ENCODE assay signal across 15 mouse cellular contexts in the genomic region with DNA sequence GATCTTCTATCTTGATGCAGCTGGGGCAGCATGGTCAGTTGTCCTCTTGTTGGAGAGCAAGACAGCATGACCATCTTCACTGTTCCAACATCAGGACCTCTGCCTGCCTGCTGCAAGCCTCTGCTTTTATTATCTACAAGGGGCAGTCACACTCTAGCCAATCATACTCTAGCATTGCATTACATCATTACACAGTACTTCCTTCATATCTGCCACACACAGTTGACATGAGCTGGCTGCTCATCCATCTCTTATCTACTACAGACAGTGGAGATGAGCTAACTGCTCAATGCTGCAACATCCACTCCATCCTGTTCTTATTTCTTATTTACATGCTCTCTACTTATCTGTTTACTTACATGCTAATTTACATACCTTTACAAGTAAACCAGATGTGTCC. TPM values are rescaled to one million over a fixed set of nuclear protein-coding genes. Genes with fewer than 3 reads are reported as not detected.
DNase-seq lines count a peak whose midpoint lies in the region; ATAC-seq and TF ChIP-seq lines count a peak whose summit lies in the region.
"Had no signal": no experiment of that assay in that cellular context is flagged by ENCODE, and none has a peak within 500 bp of the region (broad histone marks: within the 10 kb centered on the region; RNA-seq: fewer than 3 reads in every experiment).

No protein-coding gene starts in this region.

- H3K4me3 ChIP-seq in heart, adult 2 months = no peak overlapping the region
- H3K4me3 ChIP-seq in bone marrow, adult 2 months (replicated peaks; ENCODE audit: control insufficient read depth, low read depth, low read length) = peak overlapping the region; percentile 76
- no peak overlapping the region for H3K4me3 ChIP-seq in forebrain, postnatal 0 days (ENCODE audit: low read depth, low read length)
- H3K4me3 ChIP-seq: hindbrain, embryonic 12.5 days; neural tube, embryonic 13.5 days had no signal

- no peak overlapping the region for H3K4me2 ChIP-seq in forebrain, postnatal 0 days (ENCODE audit: low read depth)
- H3K4me2 ChIP-seq: hindbrain, embryonic 12.5 days; neural tube, embryonic 13.5 days had no signal

- peak; percentile 100 for ATAC-seq in megakaryocyte progenitor cell, adult 5-6 weeks (replicated peaks; ENCODE audit: poor library complexity)
- no peak for ATAC-seq in forebrain, postnatal 0 days

- no peak for TF ChIP-seq CTCF in heart, adult 2 months (IDR thresholded peaks at IDR 0.05)
- no peak for TF ChIP-seq CTCF in bone marrow, adult 2 months (IDR thresholded peaks at IDR 0.05; ENCODE audit: control insufficient read depth, insufficient read depth, low read length)
- no peak for TF ChIP-seq CTCF in forebrain, postnatal 0 days (IDR thresholded peaks at IDR 0.05; ENCODE audit: low read depth)

- H3K9me3 ChIP-seq in forebrain, postnatal 0 days (ENCODE audit: low read length) = no peaks in the 10 kb centered on the region
- H3K9me3 ChIP-seq: hindbrain, embryonic 12.5 days; neural tube, embryonic 13.5 days had no signal

- no peak for TF ChIP-seq EP300 in heart, adult 2 months (IDR thresholded peaks at IDR 0.05; ENCODE audit: insufficient read depth, low read depth, low read length)

- TF ChIP-seq POLR2A in heart, adult 2 months (IDR thresholded peaks at IDR 0.05; ENCODE audit: insufficient read depth, low read depth, low read length) = no peak
- TF ChIP-seq POLR2A in bone marrow, adult 2 months (IDR thresholded peaks at IDR 0.05; ENCODE audit: borderline replicate concordance, control insufficient read depth, low read depth, low read length) = no peak

- H3K36me3 ChIP-seq in heart, adult 2 months (ENCODE audit: control insufficient read depth, insufficient read depth, low read length) = no peaks in the 10 kb centered on the region
- no peaks in the 10 kb centered on the region for H3K36me3 ChIP-seq in forebrain, postnatal 0 days (ENCODE audit: insufficient read depth)
- H3K36me3 ChIP-seq: hindbrain, embryonic 12.5 days; neural tube, embryonic 13.5 days had no signal

- no peak overlapping the region for H3K27ac ChIP-seq in heart, adult 2 months
- peak overlapping the region; percentile 45 for H3K27ac ChIP-seq in bone marrow, adult 2 months (ENCODE audit: control insufficient read depth, insufficient read depth, low read depth, low read length, poor library complexity)
- no peak overlapping the region for H3K27ac ChIP-seq in forebrain, postnatal 0 days (ENCODE audit: low read depth, low read length)
- H3K27ac ChIP-seq: hindbrain, embryonic 12.5 days; macrophage; neural tube, embryonic 13.5 days had no signal

- H3K79me2 ChIP-seq in heart, adult 2 months (replicated peaks; ENCODE audit: control insufficient read depth, insufficient read depth, low read length) = no peaks in the 10 kb centered on the region

- DNase-seq in heart, adult 11 months = peak; percentile 37
- no peak for DNase-seq in heart, adult 2 months
- DNase-seq in liver = peak; percentile 66
- no peak for DNase-seq in forebrain, postnatal 0 days
- DNase-seq in frontal cortex, adult 2 months (ENCODE audit: extremely low spot score in 1 of 2, low spot score in 1 of 2) = no peak
- no peak for DNase-seq in thymus, postnatal 0 days (ENCODE audit: low spot score)
- DNase-seq: adrenal gland, postnatal 10 days; cerebellum, adult 11-12 months; kidney, adult 8-10 months; thymus, postnatal 36 days had no signal

- no peaks in the 10 kb centered on the region for H3K4me1 ChIP-seq in heart, adult 2 months (ENCODE audit: control insufficient read depth, insufficient read depth, low read length)
- H3K4me1 ChIP-seq in bone marrow, adult 2 months (ENCODE audit: control insufficient read depth, insufficient read depth, low read length) = no peaks in the 10 kb centered on the region
- H3K4me1 ChIP-seq in forebrain, postnatal 0 days (ENCODE audit: insufficient read depth) = no peaks in the 10 kb centered on the region
- H3K4me1 ChIP-seq: hindbrain, embryonic 12.5 days; neural tube, embryonic 13.5 days had no signal

- no peaks in the 10 kb centered on the region for H3K27me3 ChIP-seq in heart, adult 2 months (ENCODE audit: control insufficient read depth, insufficient read depth, low read length)
- H3K27me3 ChIP-seq in forebrain, postnatal 0 days (ENCODE audit: insufficient read depth, low read length) = no peaks in the 10 kb centered on the region
- H3K27me3 ChIP-seq: hindbrain, embryonic 12.5 days; neural tube, embryonic 13.5 days had no signal

- intact Hi-C loops in heart, adult 2 months (cut with DNase I) = no loop called here

- H3K9ac ChIP-seq in heart, adult 2 months (ENCODE audit: low read depth, low read length) = no peak overlapping the region
- no peak overlapping the region for H3K9ac ChIP-seq in forebrain, postnatal 0 days
- H3K9ac ChIP-seq: hindbrain, embryonic 12.5 days; neural tube, embryonic 13.5 days had no signal

RNA-seq across cellular contexts. Expression of a gene that starts 28.7 kb away (rescaled TPM):
- 1 to 10 TPM; 1.1 to 2.3 TPM for total RNA-seq in heart, adult 2 months (2021)
- 1.6 and 1.9 TPM in 2 replicates for polyA plus RNA-seq in heart, adult 2 months (2012; rRNA removed)
- polyA plus RNA-seq in bone marrow, adult 2 months (2011; ENCODE audit: insufficient read depth, insufficient read length, low replicate concordance, missing spikeins) = 10.0 and 16.5 TPM in 2 replicates
- 29.2 and 31.6 TPM in 2 replicates for total RNA-seq in megakaryocyte progenitor cell, adult 5-6 weeks (2015)
- 20.8 and 30.2 TPM in 2 replicates for total RNA-seq in megakaryocyte progenitor cell, adult 5-6 weeks (2017)
- 5.0 and 6.4 TPM in 2 replicates for total RNA-seq in forebrain, postnatal 0 days (2014; rRNA removed)
- 1.7 and 2.0 TPM in 2 replicates for polyA plus RNA-seq in forebrain, postnatal 0 days (2015; fragmentation: Nextera tagmentation; extraction: Ambion mirVana)
- polyA plus RNA-seq in frontal cortex, adult 2 months (2012; rRNA removed) = 2.1 and 3.0 TPM in 2 replicates
- polyA plus RNA-seq in thymus, postnatal 0 days (2015; fragmentation: Nextera tagmentation; extraction: Ambion mirVana) = 10.4 and 11.4 TPM in 2 replicates

RNA-seq across cellular contexts. Expression of a gene that starts 43.2 kb away (rescaled TPM):
- 1 to 10 TPM; 5.2 to 6.1 TPM for total RNA-seq in heart, adult 2 months (2021)
- 3.0 and 5.6 TPM in 2 replicates for polyA plus RNA-seq in heart, adult 2 months (2012; rRNA removed)
- 5.1 and 8.8 TPM in 2 replicates for polyA plus RNA-seq in bone marrow, adult 2 months (2011; ENCODE audit: insufficient read depth, insufficient read length, low replicate concordance, missing spikeins)
- total RNA-seq in megakaryocyte progenitor cell, adult 5-6 weeks (2015) = 12.7 and 13.2 TPM in 2 replicates
- total RNA-seq in megakaryocyte progenitor cell, adult 5-6 weeks (2017) = 15.8 and 16.7 TPM in 2 replicates
- 8.4 and 15.6 TPM in 2 replicates for total RNA-seq in forebrain, postnatal 0 days (2014; rRNA removed)
- polyA plus RNA-seq in forebrain, postnatal 0 days (2015; fragmentation: Nextera tagmentation; extraction: Ambion mirVana) = 3.2 and 4.2 TPM in 2 replicates
- 11.8 and 12.9 TPM in 2 replicates for polyA plus RNA-seq in frontal cortex, adult 2 months (2012; rRNA removed)
- polyA plus RNA-seq in thymus, postnatal 0 days (2015; fragmentation: Nextera tagmentation; extraction: Ambion mirVana) = 6.6 and 8.1 TPM in 2 replicates

Comparison
In these comparisons a context has a peak if more than half of its experiments do, and no peak if none do; other contexts are left out.
1. DNase-seq: peak in heart, adult 11 months (single experiment) and liver (single experiment); none in heart, adult 2 months (0 of 2), forebrain, postnatal 0 days (single experiment), frontal cortex, adult 2 months (0 of 2) and thymus, postnatal 0 days (single experiment).